Mouse (Mus musculus) liver, postnatal 0 days (tissue): ENCODE measurements at regions not wholly inside any gene's neighbourhood (a gene's known extent, or its start where the extent isn't known, plus 50 kb on each side); places are given as distances from the start of the nearest gene placed in this dataset.

ENCODE experiments used
- ATAC-seq: fragments of 200-750 bp; cut with Nextera tagmentation; 2 replicates; pipeline ENCODE4 v1.8.0; 2017; ENCODE audit warnings: mild to moderate bottlenecking, moderate library complexity
- DNase-seq: peaks from one replicate; pipeline ENCODE4 v3.0.0-alpha.2; 2016
- H3K27ac ChIP-seq: fragments of 300-500 bp; sonication (generic); 2 replicates; pipeline ENCODE4 v1.5.1; 2014; ENCODE audit warnings: antibody characterized with exemption, moderate library complexity, mild to moderate bottlenecking, low read depth
- H3K27me3 ChIP-seq: fragments of 300-500 bp; sonication (generic); 2 replicates; pipeline ENCODE4 v1.6.1; 2014; ENCODE audit warnings: low read length, control low read depth, mixed read lengths; ENCODE audit not compliant: insufficient read depth
- H3K36me3 ChIP-seq: fragments of 300-500 bp; sonication (generic); replicated peaks from 2 replicates; pipeline ENCODE4 v1.6.1; 2014; ENCODE audit warnings: mild to moderate bottlenecking, control low read depth, low read length, moderate library complexity, mixed read lengths; ENCODE audit not compliant: insufficient read depth
- H3K4me1 ChIP-seq: fragments of 300-500 bp; sonication (generic); 2 replicates; pipeline ENCODE4 v1.6.1; 2014; ENCODE audit warnings: antibody characterized with exemption, mild to moderate bottlenecking, control low read depth; ENCODE audit not compliant: insufficient read depth
- H3K4me2 ChIP-seq: fragments of 300-500 bp; sonication (generic); 2 replicates; pipeline ENCODE4 v1.6.1; 2014; ENCODE audit warnings: low read depth, mild to moderate bottlenecking, low read length, moderate library complexity, mixed read lengths
- H3K4me3 ChIP-seq: fragments of 300-500 bp; sonication (generic); 2 replicates; pipeline ENCODE4 v1.5.1; 2014; ENCODE audit warnings: low read depth, low read length
- H3K9ac ChIP-seq: fragments of 300-500 bp; sonication (generic); replicated peaks from 2 replicates; pipeline ENCODE4 v1.6.1; 2014; ENCODE audit warnings: mild to moderate bottlenecking, moderate library complexity
- H3K9me3 ChIP-seq: fragments of 300-500 bp; sonication (generic); 2 replicates; pipeline ENCODE4 v1.6.1; 2016; ENCODE audit warnings: mild to moderate bottlenecking, control low read depth, low read length, mixed read lengths
- CTCF ChIP-seq: sonication (generic); IDR thresholded peaks from 2 replicates; pipeline ENCODE4 v1.5.1; 2016; ENCODE audit warnings: antibody characterized with exemption, low read depth
- EP300 ChIP-seq: IDR thresholded peaks from 2 replicates; pipeline ENCODE4 v1.6.1; 2016; ENCODE audit warnings: antibody characterized with exemption, low read depth, mild to moderate bottlenecking
- WGBS: fragments of 180-500 bp; shearing (Covaris S2); extraction: QIAGEN DNeasy Blood & Tissue Kit; methylation state at CpG from one replicate; pipeline ENCODE4 v1.1.7; 2014; ENCODE audit not compliant: insufficient replicate concordance; 5-methylcytosine and 5-hydroxymethylcytosine counted together

DNA sequence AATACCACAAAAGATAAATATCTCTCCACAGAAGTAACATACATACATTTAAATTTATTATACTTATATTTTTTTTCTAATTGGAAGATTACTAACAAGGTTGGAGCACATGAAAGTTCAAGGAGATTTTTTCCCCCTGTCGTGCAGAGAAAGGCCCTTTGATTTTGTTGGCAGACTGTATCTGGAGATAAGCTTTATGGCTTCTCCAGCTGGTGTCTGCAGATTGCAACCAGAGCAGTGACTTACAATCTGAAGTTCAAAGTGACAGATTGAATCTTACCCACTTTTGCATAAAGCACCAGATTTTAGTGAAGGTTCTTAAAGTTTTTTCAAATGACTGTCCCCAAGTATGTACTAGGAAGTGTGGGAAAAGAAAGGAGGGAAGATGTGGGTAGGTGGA is 50.2 kb upstream of the Nox4 start:
- Histone ChIP-seq H3K27me3 (no peaks in the 10 kb centered on the region), H3K36me3 (no peaks in the 10 kb centered on the region), H3K4me3 (no peak overlapping the region), H3K4me1 (no peaks in the 10 kb centered on the region), H3K9me3 (no peaks in the 10 kb centered on the region), H3K4me2 (no peak overlapping the region), H3K27ac (no peak overlapping the region), H3K9ac (no peak overlapping the region)
- ATAC-seq, result no peak
- WGBS, result 24% methylated on average over 1 of the region's 1 CpGs
- DNase-seq, result no peak
- TF ChIP-seq EP300 (no peak), CTCF (no peak)
